Mouse (Mus musculus) cortical plate, adult 2 months (tissue): ENCODE measurements around the gene Fgfr2.

ENCODE experiments used
- CTCF ChIP-seq: fragments of 200-500 bp; IDR thresholded peaks from 2 replicates; pipeline ENCODE4 v1.5.1; 2011; ENCODE audit warnings: mild to moderate bottlenecking, control low read depth, low read length; ENCODE audit not compliant: insufficient read depth; ENCODE audit errors: extremely low read depth
- POLR2A ChIP-seq: fragments of 200-500 bp; IDR thresholded peaks from 2 replicates; pipeline ENCODE4 v1.6.1; 2011; ENCODE audit warnings: mild to moderate bottlenecking, low read length, control low read depth; ENCODE audit not compliant: insufficient read depth; ENCODE audit errors: extremely low read depth

GRCm38 (mm10) chr7:133010477-133010876, 112.7 kb downstream of the Fgfr2 start:
- TF ChIP-seq CTCF (no peak), POLR2A (no peak)
